Mouse (Mus musculus) olfactory bulb, adult 2 months (tissue): ENCODE data around the gene Cyp1a2. TPM values are rescaled to one million over a fixed set of nuclear protein-coding genes. Genes with fewer than 3 reads are reported as not detected.
A peak's percentile ranks its signal among the peaks of the same experiment; 100 is the strongest.

Source experiments
- H3K27ac ChIP-seq: fragments of 200-500 bp; 2 replicates; pipeline ENCODE4 v1.5.1; 2012; ENCODE audit warnings: low read depth, low read length; ENCODE audit not compliant: insufficient read depth
- H3K4me1 ChIP-seq: fragments of 200-500 bp; 2 replicates; pipeline ENCODE4 v1.6.1; 2012; ENCODE audit warnings: low read length; ENCODE audit not compliant: control insufficient read depth, insufficient read depth
- H3K4me3 ChIP-seq: fragments of 200-500 bp; 2 replicates; pipeline ENCODE4 v1.5.1; 2012; ENCODE audit warnings: mild to moderate bottlenecking, low read depth, low read length, moderate library complexity; ENCODE audit not compliant: insufficient read depth
- CTCF ChIP-seq: fragments of 200-500 bp; IDR thresholded peaks from 2 replicates; pipeline ENCODE4 v1.5.1; 2012; ENCODE audit warnings: low read depth, mild to moderate bottlenecking, low read length, moderate library complexity; ENCODE audit not compliant: insufficient read depth
- POLR2A ChIP-seq: fragments of 200-500 bp; IDR thresholded peaks from 2 replicates; pipeline ENCODE4 v1.6.1; 2012; ENCODE audit warnings: mild to moderate bottlenecking, low read depth, low read length, moderate library complexity; ENCODE audit not compliant: insufficient read depth
- WGBS: fragments of 180-500 bp; shearing (Covaris S2); methylation state at CpG from one replicate; pipeline ENCODE4 v1.1.7; 2018; 5-methylcytosine and 5-hydroxymethylcytosine counted together
- polyA plus RNA-seq: library from polyadenylated mRNA; stranded (reverse); fragments of >200 nt; gene quantifications from 2 replicates; pipeline ENCODE4 v1.2.4, GENCODE M21; 2012; ENCODE audit warnings: low replicate concordance; ENCODE audit not compliant: missing spikeins, insufficient read depth, insufficient read length

Gene Cyp1a2
- polyA plus RNA-seq, 1 experiment = not detected

GRCm38 (mm10) chr9:57708720-57709274, 25.3 kb upstream of the Cyp1a2 start:
- H3K27ac ChIP-seq = peak overlapping the region; percentile 94
- peaks cover 4% of the 10 kb centered on the region for H3K4me1 ChIP-seq
- peak overlapping the region; percentile 98 for H3K4me3 ChIP-seq
- 1% methylated on average over 39 of the region's 39 CpGs for WGBS
- no peak for TF ChIP-seq POLR2A
- TF ChIP-seq CTCF = no peak

- Histone ChIP-seq H3K4me1 (peaks cover 4% of the 10 kb centered on the region), H3K4me3 (peak within 1 kb of the TSS; percentile 98), H3K27ac (peak within 1 kb of the TSS; percentile 94)
- TF ChIP-seq CTCF = no peak
- TF ChIP-seq POLR2A = peak; percentile 81
- under 1% methylated on average over 23 of the region's 23 CpGs for WGBS
Observed at GRCm38 (mm10) chr9:57708068-57708719, 24.7 kb upstream of the Cyp1a2 start, which contains the start of gene Edc3. Edc3 (plus strand) TSS chr9:57708540.

- 92% methylated on average over 3 of the region's 3 CpGs for WGBS
- no peak for TF ChIP-seq CTCF
- TF ChIP-seq POLR2A = no peak
- Histone ChIP-seq H3K4me3 (no peak overlapping the region), H3K27ac (no peak overlapping the region), H3K4me1 (peaks cover 4% of the 10 kb centered on the region)
Observed at GRCm38 (mm10) chr9:57706496-57706895, 23.0 kb upstream of the Cyp1a2 start.

- 68% methylated on average over 1 of the region's 1 CpGs for WGBS
- Histone ChIP-seq H3K27ac (no peak overlapping the region), H3K4me3 (no peak overlapping the region), H3K4me1 (peaks cover 11% of the 10 kb centered on the region)
- TF ChIP-seq POLR2A (no peak), CTCF (no peak)
Observed at GRCm38 (mm10) chr9:57698466-57699150, 15.1 kb upstream of the Cyp1a2 start.

GRCm38 (mm10) chr9:57697380-57697779, 13.9 kb upstream of the Cyp1a2 start:
- TF ChIP-seq POLR2A (no peak), CTCF (no peak)
- Histone ChIP-seq H3K27ac (no peak overlapping the region), H3K4me3 (no peak overlapping the region), H3K4me1 (peaks cover 11% of the 10 kb centered on the region)
- 38% methylated on average over 4 of the region's 4 CpGs for WGBS

GRCm38 (mm10) chr9:57696380-57697285, 13.1 kb upstream of the Cyp1a2 start:
- H3K27ac ChIP-seq = no peak overlapping the region
- 2% methylated on average over 42 of the region's 42 CpGs for WGBS
- peaks cover 11% of the 10 kb centered on the region for H3K4me1 ChIP-seq
- TF ChIP-seq CTCF = no peak
- peak overlapping the region; percentile 52 for H3K4me3 ChIP-seq

GRCm38 (mm10) chr9:57694108-57694507, 10.6 kb upstream of the Cyp1a2 start:
- H3K27ac ChIP-seq = no peak overlapping the region
- TF ChIP-seq POLR2A (no peak), CTCF (no peak)
- H3K4me3 ChIP-seq = no peak overlapping the region
- WGBS = 92% methylated on average over 2 of the region's 2 CpGs
- peaks cover 11% of the 10 kb centered on the region for H3K4me1 ChIP-seq

- Histone ChIP-seq H3K4me3 (no peak overlapping the region), H3K27ac (no peak overlapping the region), H3K4me1 (no peaks in the 10 kb centered on the region)
- TF ChIP-seq CTCF (no peak), POLR2A (no peak)
- WGBS = 87% methylated on average over 2 of the region's 2 CpGs
Observed at GRCm38 (mm10) chr9:57688606-57689005, 5.1 kb upstream of the Cyp1a2 start.
